Mouse (Mus musculus): ENCODE measurements at regions not wholly inside any gene's neighbourhood (a gene's known extent, or its start where the extent isn't known, plus 50 kb on each side); places are given as distances from the start of the nearest gene placed in this dataset.
"Not testable (repeated sequence)": the region's sequence is repeated elsewhere in the genome, so short reads cannot be mapped to it uniquely, and the experiment has no call there.

GRCm38 (mm10) chr6:70160442-70160841, 631.6 kb downstream of the Rpia start:
- no peak for DNase-seq
- intact Hi-C loops (cut with DNase I): no loop called here

GRCm38 (mm10) chr6:70155771-70156170, 636.3 kb downstream of the Rpia start:
- DNase-seq; intact Hi-C loops (cut with DNase I): not testable (repeated sequence)

DNA sequence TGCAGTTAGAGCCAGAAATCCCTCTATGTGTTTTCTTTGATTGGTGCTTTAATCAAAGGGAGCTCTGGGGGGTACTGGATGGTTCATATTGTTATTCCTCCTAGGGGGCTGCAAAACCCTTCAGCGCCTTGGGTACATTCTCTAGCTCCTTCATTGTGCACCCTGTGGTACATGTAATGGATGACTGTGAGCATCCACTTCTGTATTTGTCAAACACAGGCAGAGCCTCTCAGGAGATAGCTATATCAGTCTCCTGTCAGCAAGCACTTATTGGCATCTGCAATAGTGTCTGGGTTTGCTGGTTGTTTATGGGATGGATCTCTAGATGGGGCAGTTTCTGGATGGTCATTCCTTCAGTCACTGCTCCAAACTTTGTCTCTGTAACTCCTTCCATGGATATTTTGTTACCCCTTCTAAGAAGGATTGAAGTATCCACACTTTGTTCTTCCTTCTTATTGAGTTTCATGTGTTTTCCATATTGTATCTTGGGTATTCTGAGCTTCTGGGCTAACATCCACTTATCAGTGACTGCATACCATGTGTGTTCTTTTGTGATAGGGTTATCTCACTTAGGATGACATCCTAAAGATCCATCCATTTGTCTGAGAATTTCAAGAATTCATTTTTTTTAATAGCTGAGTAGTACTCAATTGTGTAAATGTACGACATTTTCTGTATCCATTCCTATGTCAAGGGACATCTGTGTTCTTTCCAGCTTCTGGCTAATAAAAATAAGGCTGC, 640.8 kb downstream of the Rpia start:
- intact Hi-C loops (cut with DNase I); DNase-seq: not testable (repeated sequence)

GRCm38 (mm10) chr6:70146986-70147385, 645.0 kb downstream of the Rpia start:
- intact Hi-C loops (cut with DNase I): no loop called here
- DNase-seq: peak; percentile 4

GRCm38 (mm10) chr6:70143341-70143740, 648.7 kb downstream of the Rpia start:
- DNase-seq; intact Hi-C loops (cut with DNase I): not testable (repeated sequence)

- DNase-seq: no peak
- intact Hi-C loops (cut with DNase I): no loop called here
These were observed 675.2 kb downstream of the Rpia start for GRCm38 (mm10) chr6:70116811-70117210.

GRCm38 (mm10) chr6:70111892-70112291, 680.1 kb downstream of the Rpia start:
- intact Hi-C loops (cut with DNase I): no loop called here
- no peak for DNase-seq

DNA sequence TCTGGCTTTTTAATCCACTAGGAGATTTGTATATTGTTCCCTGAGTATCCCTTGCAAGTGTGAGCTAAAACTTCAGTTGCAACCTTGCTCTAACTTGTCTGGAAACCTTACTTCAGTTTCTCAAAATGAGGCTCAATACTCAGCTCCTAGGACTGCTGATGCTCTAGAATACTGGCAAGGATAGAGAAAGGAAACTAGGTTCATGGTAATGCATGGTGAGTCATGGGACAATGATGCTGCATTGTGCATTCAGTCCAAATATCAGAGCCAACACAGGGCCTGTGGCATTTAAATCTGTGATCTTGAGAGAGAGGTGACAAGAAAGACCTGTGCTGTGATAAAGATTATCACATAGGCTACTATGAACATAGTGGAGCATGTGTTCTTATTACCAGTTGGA, 682.6 kb downstream of the Rpia start:
- intact Hi-C loops (cut with DNase I); DNase-seq: not testable (repeated sequence)

- intact Hi-C loops (cut with DNase I): no loop called here
These were observed 688.3 kb downstream of the Rpia start for GRCm38 (mm10) chr6:70103781-70104180.

GRCm38 (mm10) chr6:70103174-70103573, 688.9 kb downstream of the Rpia start:
- DNase-seq; intact Hi-C loops (cut with DNase I): not testable (repeated sequence)

More at GRCm38 (mm10) chr6:70103781-70104180, 688.3 kb downstream of the Rpia start:
- no peak for DNase-seq

GRCm38 (mm10) chr6:70088041-70088440, 704.0 kb downstream of the Rpia start:
- DNase-seq: no peak
- intact Hi-C loops (cut with DNase I): no loop called here

- intact Hi-C loops (cut with DNase I): no loop called here
- DNase-seq: no peak
These were observed 718.2 kb downstream of the Rpia start for GRCm38 (mm10) chr6:70073841-70074240.

DNA sequence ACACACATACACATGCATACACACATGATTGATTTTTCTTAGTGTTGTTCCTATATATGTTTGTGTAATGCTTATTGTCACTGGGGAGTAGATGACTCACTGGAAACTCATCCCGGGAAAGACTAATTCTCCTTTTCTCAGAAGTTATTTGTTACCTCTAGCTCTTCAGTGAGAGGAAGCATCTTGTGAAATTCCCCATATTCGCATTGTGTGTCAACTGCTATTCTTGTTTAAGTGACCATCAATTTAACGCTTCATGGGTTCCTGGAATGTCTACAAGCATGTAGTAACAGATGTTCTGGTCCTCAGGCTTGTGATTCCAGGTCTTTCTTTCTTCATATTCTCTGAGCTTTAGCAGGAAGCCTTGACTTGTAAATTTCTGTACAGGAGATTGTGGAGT, 720.0 kb downstream of the Rpia start:
- intact Hi-C loops (cut with DNase I): no loop called here
- no peak for DNase-seq

GRCm38 (mm10) chr6:70067716-70068415, 724.2 kb downstream of the Rpia start:
- DNase-seq: no peak
- intact Hi-C loops (cut with DNase I): no loop called here

DNA sequence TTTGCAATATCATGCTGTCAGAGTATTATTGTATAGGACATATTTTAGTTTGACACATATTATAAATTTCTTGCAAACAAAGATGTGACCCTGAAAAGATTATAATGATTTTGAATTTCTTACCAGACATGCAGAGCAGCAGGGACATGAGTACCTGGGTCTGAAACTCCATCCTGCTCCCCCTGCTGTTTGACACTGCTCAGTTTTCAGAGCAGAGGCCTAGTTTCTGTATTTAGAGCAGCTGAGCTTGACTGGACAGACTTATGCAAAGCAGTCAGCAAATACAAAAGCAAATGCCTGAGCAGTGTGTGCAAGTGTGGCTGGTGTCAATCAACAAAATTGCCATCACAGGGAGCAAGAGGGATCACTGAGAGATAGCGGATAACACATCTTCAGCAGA, 733.0 kb downstream of the Rpia start:
- intact Hi-C loops (cut with DNase I): no loop called here
- DNase-seq: no peak

- intact Hi-C loops (cut with DNase I): no loop called here
- no peak for DNase-seq
These were observed 733.7 kb downstream of the Rpia start for GRCm38 (mm10) chr6:70058374-70058773.

DNA sequence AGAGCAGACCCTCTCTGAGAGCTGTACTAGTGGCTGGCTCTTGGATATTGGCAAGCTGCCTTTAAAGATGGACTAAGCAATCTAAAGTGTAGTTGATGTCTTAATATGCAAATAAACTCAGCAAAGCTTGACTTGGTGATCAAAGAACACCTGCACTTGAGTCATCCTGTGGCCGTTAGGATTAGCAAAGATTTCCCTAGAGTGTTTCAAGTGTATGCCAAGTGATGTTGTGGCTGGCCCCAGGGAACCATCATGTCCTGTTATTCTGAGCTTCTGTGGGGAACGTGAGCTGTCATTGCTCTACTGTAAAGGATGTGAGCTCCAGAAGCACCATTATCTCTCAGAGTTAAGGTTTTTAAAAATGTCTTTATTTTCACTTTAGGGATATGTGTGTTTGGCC, 751.1 kb downstream of the Rpia start:
- no peak for DNase-seq
- intact Hi-C loops (cut with DNase I): no loop called here

- intact Hi-C loops (cut with DNase I): no loop called here
- DNase-seq: no peak
These were observed 758.4 kb downstream of the Rpia start for GRCm38 (mm10) chr6:70033674-70034073.

- no peak for DNase-seq
- intact Hi-C loops (cut with DNase I): no loop called here
These were observed 780.5 kb downstream of the Rpia start for GRCm38 (mm10) chr6:70011555-70011954.
